Mouse (Mus musculus) liver, postnatal 0 days (tissue): ENCODE results near the gene Mettl16. TPM values are rescaled to one million over a fixed set of nuclear protein-coding genes. Genes with fewer than 3 reads are reported as not detected.

ENCODE experiments used
- ATAC-seq: fragments of 200-750 bp; cut with Nextera tagmentation; 2 replicates; pipeline ENCODE4 v1.8.0; 2017; ENCODE audit warnings: mild to moderate bottlenecking, moderate library complexity
- DNase-seq: peaks from one replicate; pipeline ENCODE4 v3.0.0-alpha.2; 2016
- H3K27ac ChIP-seq: fragments of 300-500 bp; sonication (generic); 2 replicates; pipeline ENCODE4 v1.5.1; 2014; ENCODE audit warnings: antibody characterized with exemption, moderate library complexity, mild to moderate bottlenecking, low read depth
- H3K27me3 ChIP-seq: fragments of 300-500 bp; sonication (generic); 2 replicates; pipeline ENCODE4 v1.6.1; 2014; ENCODE audit warnings: low read length, control low read depth, mixed read lengths; ENCODE audit not compliant: insufficient read depth
- H3K36me3 ChIP-seq: fragments of 300-500 bp; sonication (generic); replicated peaks from 2 replicates; pipeline ENCODE4 v1.6.1; 2014; ENCODE audit warnings: mild to moderate bottlenecking, control low read depth, low read length, moderate library complexity, mixed read lengths; ENCODE audit not compliant: insufficient read depth
- H3K4me1 ChIP-seq: fragments of 300-500 bp; sonication (generic); 2 replicates; pipeline ENCODE4 v1.6.1; 2014; ENCODE audit warnings: antibody characterized with exemption, mild to moderate bottlenecking, control low read depth; ENCODE audit not compliant: insufficient read depth
- H3K4me2 ChIP-seq: fragments of 300-500 bp; sonication (generic); 2 replicates; pipeline ENCODE4 v1.6.1; 2014; ENCODE audit warnings: low read depth, mild to moderate bottlenecking, low read length, moderate library complexity, mixed read lengths
- H3K4me3 ChIP-seq: fragments of 300-500 bp; sonication (generic); 2 replicates; pipeline ENCODE4 v1.5.1; 2014; ENCODE audit warnings: low read depth, low read length
- H3K9ac ChIP-seq: fragments of 300-500 bp; sonication (generic); replicated peaks from 2 replicates; pipeline ENCODE4 v1.6.1; 2014; ENCODE audit warnings: mild to moderate bottlenecking, moderate library complexity
- H3K9me3 ChIP-seq: fragments of 300-500 bp; sonication (generic); 2 replicates; pipeline ENCODE4 v1.6.1; 2016; ENCODE audit warnings: mild to moderate bottlenecking, control low read depth, low read length, mixed read lengths
- CTCF ChIP-seq: sonication (generic); IDR thresholded peaks from 2 replicates; pipeline ENCODE4 v1.5.1; 2016; ENCODE audit warnings: antibody characterized with exemption, low read depth
- EP300 ChIP-seq: IDR thresholded peaks from 2 replicates; pipeline ENCODE4 v1.6.1; 2016; ENCODE audit warnings: antibody characterized with exemption, low read depth, mild to moderate bottlenecking
- WGBS: fragments of 180-500 bp; shearing (Covaris S2); extraction: QIAGEN DNeasy Blood & Tissue Kit; methylation state at CpG from one replicate; pipeline ENCODE4 v1.1.7; 2014; ENCODE audit not compliant: insufficient replicate concordance; 5-methylcytosine and 5-hydroxymethylcytosine counted together
- polyA plus RNA-seq: library from polyadenylated mRNA; unstranded; fragments of >200 nt; fragmentation: Nextera tagmentation; extraction: Ambion mirVana; gene quantifications from 2 replicates; pipeline ENCODE4 v1.2.1, GENCODE M21; 2015

Gene Mettl16
- polyA plus RNA-seq, 1 experiment from 2014 or later, result 8.4 TPM

GRCm38 (mm10) chr11:74836225-74837055 lies 65.8 kb downstream of the Mettl16 start:
- DNase-seq (no peak), ATAC-seq (no peak)
- WGBS, result 90% methylated on average over 22 of the region's 22 CpGs
- H3K4me1 ChIP-seq, result peaks cover 48% of the 10 kb centered on the region
- no peaks in the 10 kb centered on the region for H3K27me3 ChIP-seq
- H3K4me2 ChIP-seq, result no peak overlapping the region
- no peaks in the 10 kb centered on the region for H3K9me3 ChIP-seq
- H3K9ac ChIP-seq, result no peak overlapping the region
- H3K36me3 ChIP-seq, result peaks cover 5% of the 10 kb centered on the region; the same call in 1 of the 2 replicates
- peak overlapping the region; percentile 97; the same call in 1 of the 2 replicates for H3K27ac ChIP-seq
- no peak overlapping the region for H3K4me3 ChIP-seq
- TF ChIP-seq EP300 (no peak), CTCF (no peak)

GRCm38 (mm10) chr11:74837056-74837693 lies 66.5 kb downstream of the Mettl16 start:
- Histone ChIP-seq H3K4me2 (peak overlapping the region; percentile 79), H3K4me1 (peaks cover 47% of the 10 kb centered on the region), H3K4me3 (peak overlapping the region; percentile 60), H3K36me3 (peaks cover 5% of the 10 kb centered on the region; the same call in 1 of the 2 replicates), H3K9ac (peak overlapping the region; percentile 78), H3K27me3 (no peaks in the 10 kb centered on the region), H3K27ac (peak overlapping the region; percentile 97), H3K9me3 (no peaks in the 10 kb centered on the region)
- no peak for ATAC-seq
- WGBS, result 37% methylated on average over 16 of the region's 16 CpGs
- TF ChIP-seq EP300, result no peak
- no peak for TF ChIP-seq CTCF
- DNase-seq, result no peak

GRCm38 (mm10) chr11:74837694-74838431 lies 67.2 kb downstream of the Mettl16 start:
- peaks cover 12% of the 10 kb centered on the region; the same call in 1 of the 2 replicates for H3K36me3 ChIP-seq
- WGBS, result under 1% methylated on average over 53 of the region's 54 CpGs
- TF ChIP-seq CTCF (peak; percentile 53), EP300 (no peak)
- H3K9ac ChIP-seq, result peak overlapping the region; percentile 78
- DNase-seq, result peak; percentile 96
- no peaks in the 10 kb centered on the region for H3K9me3 ChIP-seq
- H3K4me2 ChIP-seq, result peak overlapping the region; percentile 79
- H3K4me1 ChIP-seq, result peaks cover 42% of the 10 kb centered on the region
- peak; percentile 82 for ATAC-seq
- no peaks in the 10 kb centered on the region for H3K27me3 ChIP-seq
- peak overlapping the region; percentile 60 for H3K4me3 ChIP-seq
- H3K27ac ChIP-seq, result peak overlapping the region; percentile 97

- peak overlapping the region; percentile 78 for H3K9ac ChIP-seq
- peak overlapping the region; percentile 97 for H3K27ac ChIP-seq
- peaks cover 36% of the 10 kb centered on the region for H3K4me1 ChIP-seq
- DNase-seq (peak; percentile 97), ATAC-seq (peak; percentile 80)
- no peaks in the 10 kb centered on the region for H3K27me3 ChIP-seq
- WGBS, result under 1% methylated on average over 33 of the region's 35 CpGs
- peaks cover 14% of the 10 kb centered on the region; the same call in 1 of the 2 replicates for H3K36me3 ChIP-seq
- TF ChIP-seq CTCF (no peak), EP300 (no peak; the same call in 1 of the 2 replicates)
- H3K4me3 ChIP-seq, result peak overlapping the region; percentile 60
- H3K9me3 ChIP-seq, result no peaks in the 10 kb centered on the region
- H3K4me2 ChIP-seq, result peak overlapping the region; percentile 79
Measured at GRCm38 (mm10) chr11:74838441-74838840, 67.8 kb downstream of the Mettl16 start.

- H3K4me1 ChIP-seq, result peaks cover 31% of the 10 kb centered on the region
- WGBS, result 13% methylated on average over 6 of the region's 6 CpGs
- H3K9me3 ChIP-seq, result no peaks in the 10 kb centered on the region
- peaks cover 14% of the 10 kb centered on the region; the same call in 1 of the 2 replicates for H3K36me3 ChIP-seq
- ATAC-seq, result peak; percentile 16
- H3K4me2 ChIP-seq, result peak overlapping the region; percentile 79
- peak overlapping the region; percentile 60 for H3K4me3 ChIP-seq
- no peak for TF ChIP-seq EP300
- TF ChIP-seq CTCF, result no peak
- H3K9ac ChIP-seq, result peak overlapping the region; percentile 5
- peak; percentile 73 for DNase-seq
- no peaks in the 10 kb centered on the region for H3K27me3 ChIP-seq
- H3K27ac ChIP-seq, result peak overlapping the region; percentile 97
Measured at GRCm38 (mm10) chr11:74838971-74839370, 68.3 kb downstream of the Mettl16 start.
